Mouse (Mus musculus) erythroblast, embryonic 14.5 days (primary cell): Measurements from ENCODE around the gene Atg13. TPM values are rescaled to one million over a fixed set of nuclear protein-coding genes. Genes with fewer than 3 reads are reported as not detected.

Source experiments
- H3K27me3 ChIP-seq: 2 replicates; pipeline ENCODE4 v1.6.1; 2012; ENCODE audit warnings: inconsistent platforms; ENCODE audit not compliant: control insufficient read depth
- H3K36me3 ChIP-seq: 2 replicates; pipeline ENCODE4 v1.6.1; 2012; ENCODE audit warnings: mild to moderate bottlenecking, inconsistent platforms; ENCODE audit not compliant: control insufficient read depth
- H3K4me1 ChIP-seq: 2 replicates; pipeline ENCODE4 v1.6.1; 2012; ENCODE audit warnings: inconsistent platforms; ENCODE audit not compliant: control insufficient read depth
- H3K4me3 ChIP-seq: replicated peaks from 2 replicates; pipeline ENCODE3; 2012; ENCODE audit warnings: moderate library complexity, mild to moderate bottlenecking, inconsistent platforms
- H3K9me3 ChIP-seq: 2 replicates; pipeline ENCODE4 v1.6.1; 2012; ENCODE audit warnings: low read length, inconsistent platforms, mixed read lengths; ENCODE audit not compliant: control insufficient read depth
- GATA1 ChIP-seq: IDR thresholded peaks from 2 replicates; pipeline ENCODE4 v1.6.1; 2012; ENCODE audit warnings: low read length, inconsistent platforms, mixed read lengths
- TAL1 ChIP-seq: IDR thresholded peaks from 3 replicates; pipeline ENCODE4 v1.6.1; 2012; ENCODE audit warnings: low read length, inconsistent platforms, mixed read lengths
- polyA plus RNA-seq: library from polyadenylated mRNA; stranded (reverse); fragments of >175 nt; gene quantifications from 2 replicates; pipeline ENCODE4 v1.2.3, GENCODE M21; 2012

The Atg13 gene
- polyA plus RNA-seq, 1 experiment, result 3.5 TPM

GRCm38 (mm10) chr2:91644021-91644420, 66.4 kb downstream of the Atg13 start:
- H3K36me3 ChIP-seq, result peaks cover 59% of the 10 kb centered on the region
- no peak overlapping the region for H3K4me3 ChIP-seq
- H3K9me3 ChIP-seq, result 0 out of 2 replicates have a peak, but pooled peaks cover 2% of the 10 kb centered on the region
- TF ChIP-seq GATA1 (no peak), TAL1 (no peak)
- no peaks in the 10 kb centered on the region for H3K27me3 ChIP-seq
- H3K4me1 ChIP-seq, result peaks cover 65% of the 10 kb centered on the region

DNA sequence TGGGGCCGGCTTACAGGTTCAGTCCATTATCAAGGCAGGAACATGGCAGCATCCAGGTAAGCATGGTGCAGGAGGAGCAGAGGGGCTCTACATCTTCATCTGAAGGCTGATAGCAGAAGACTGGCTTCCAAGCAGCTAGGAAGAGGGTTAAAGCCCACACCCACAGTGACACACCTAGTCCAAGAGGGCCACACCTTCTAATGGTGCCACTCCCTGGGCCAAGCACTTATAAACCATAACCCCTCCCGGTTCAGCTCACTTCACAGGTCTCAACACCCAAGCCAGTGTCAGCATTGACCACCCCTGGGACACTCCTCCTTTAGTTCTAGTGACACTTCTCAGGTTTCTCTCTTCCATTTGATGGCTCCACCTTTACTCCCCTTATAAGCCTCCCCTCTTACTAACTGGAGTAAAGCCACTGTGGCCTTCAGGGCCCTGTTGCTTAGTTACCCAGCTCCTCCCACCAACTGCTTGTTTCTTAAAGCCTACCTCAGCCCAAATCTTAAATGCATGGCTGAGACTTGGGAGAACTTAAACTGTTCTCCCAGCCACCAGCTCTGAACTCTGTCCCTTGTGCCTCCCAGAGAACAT, 67.5 kb downstream of the Atg13 start:
- H3K27me3 ChIP-seq, result no peaks in the 10 kb centered on the region
- 0 out of 2 replicates have a peak, but pooled peaks cover 2% of the 10 kb centered on the region for H3K9me3 ChIP-seq
- H3K4me1 ChIP-seq, result peaks cover 55% of the 10 kb centered on the region
- H3K36me3 ChIP-seq, result peaks cover 57% of the 10 kb centered on the region
- TF ChIP-seq GATA1 (no peak), TAL1 (no peak)
- H3K4me3 ChIP-seq, result peak overlapping the region; percentile 20

DNA sequence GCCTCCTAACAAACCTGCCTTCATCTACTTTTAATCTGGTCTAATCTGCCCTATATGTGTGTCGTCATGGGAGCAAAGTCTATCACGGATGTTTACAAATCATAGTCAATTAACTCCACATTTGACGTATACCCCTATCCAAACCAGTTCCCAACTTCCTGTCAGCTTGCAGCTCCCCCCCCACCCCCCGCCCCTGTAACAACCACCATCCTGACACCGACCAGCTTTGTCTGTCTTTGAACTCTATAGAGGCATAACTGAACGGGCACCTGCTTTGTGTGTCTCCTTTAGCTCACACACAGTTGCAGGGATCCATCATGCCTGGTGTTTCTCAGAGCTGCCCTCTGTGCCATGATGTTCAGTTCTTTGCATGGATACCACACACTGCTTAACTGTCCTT, 71.4 kb downstream of the Atg13 start:
- no peak overlapping the region for H3K4me3 ChIP-seq
- no peaks in the 10 kb centered on the region for H3K27me3 ChIP-seq
- no peaks in the 10 kb centered on the region for H3K9me3 ChIP-seq
- peaks cover 17% of the 10 kb centered on the region for H3K36me3 ChIP-seq
- peaks cover 66% of the 10 kb centered on the region for H3K4me1 ChIP-seq
- TF ChIP-seq TAL1 (no peak), GATA1 (no peak)

- no peaks in the 10 kb centered on the region for H3K27me3 ChIP-seq
- peaks cover 49% of the 10 kb centered on the region for H3K4me1 ChIP-seq
Measured at GRCm38 (mm10) chr2:91636727-91637338, 73.5 kb downstream of the Atg13 start.

DNA sequence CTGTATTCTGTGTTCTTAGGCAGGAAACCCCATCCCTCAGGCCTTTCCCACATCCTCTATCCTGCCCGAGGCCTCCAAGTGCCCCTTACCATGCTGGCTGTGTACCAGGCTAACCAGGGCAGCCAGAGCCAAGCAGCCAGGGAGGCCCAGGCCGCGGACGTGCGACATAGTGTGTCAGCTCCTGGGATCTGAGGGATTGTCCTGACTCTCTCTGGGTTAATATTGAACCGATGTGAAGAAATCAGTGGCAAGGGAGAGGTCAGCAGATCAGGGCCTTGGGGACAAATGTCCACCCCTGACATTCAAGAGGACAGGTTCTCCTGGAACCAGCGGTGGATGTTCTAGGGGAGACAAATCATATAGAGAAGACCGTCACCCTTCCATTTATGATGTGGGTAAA, 74.1 kb downstream of the Atg13 start, which contains the start of gene F2:
TSS of gene F2 (minus strand) at position 186 of the 400 bp plus-strand sequence.
- Histone ChIP-seq H3K4me1 (peaks cover 45% of the 10 kb centered on the region), H3K9me3 (no peaks in the 10 kb centered on the region), H3K36me3 (peaks cover 2% of the 10 kb centered on the region; the same call in 1 of the 2 replicates), H3K4me3 (peak within 1 kb of the TSS; percentile 45), H3K27me3 (no peaks in the 10 kb centered on the region)
- TF ChIP-seq GATA1, result no peak
- no peak for TF ChIP-seq TAL1

More at GRCm38 (mm10) chr2:91636727-91637338, 73.5 kb downstream of the Atg13 start:
- H3K9me3 ChIP-seq, result no peaks in the 10 kb centered on the region
- TF ChIP-seq TAL1 (no peak), GATA1 (no peak)
- peaks cover 2% of the 10 kb centered on the region; the same call in 1 of the 2 replicates for H3K36me3 ChIP-seq
- no peak overlapping the region for H3K4me3 ChIP-seq

DNA sequence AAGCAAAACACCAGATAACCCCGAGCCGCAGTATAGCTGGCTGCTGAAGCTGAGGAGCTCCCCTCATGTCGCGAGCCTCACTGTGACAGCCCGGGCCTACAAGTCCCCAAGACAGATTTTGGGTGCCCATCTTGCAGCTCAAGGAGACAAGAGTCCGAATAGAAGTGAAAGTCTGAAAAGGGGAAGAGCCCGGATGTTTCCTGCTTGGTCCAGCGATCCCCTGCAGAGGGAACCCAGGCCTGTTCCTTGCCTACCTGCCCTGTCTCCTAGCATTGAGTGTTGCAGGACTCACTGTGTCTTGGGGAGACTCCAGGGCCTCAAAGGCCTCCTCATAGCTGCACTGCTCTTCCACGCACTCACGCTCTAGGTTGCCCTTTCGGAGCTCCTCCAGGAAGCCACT, 74.9 kb downstream of the Atg13 start:
- H3K4me1 ChIP-seq, result peaks cover 40% of the 10 kb centered on the region
- peak overlapping the region; percentile 45 for H3K4me3 ChIP-seq
- H3K9me3 ChIP-seq, result no peaks in the 10 kb centered on the region
- peaks cover 2% of the 10 kb centered on the region; the same call in 1 of the 2 replicates for H3K36me3 ChIP-seq
- H3K27me3 ChIP-seq, result no peaks in the 10 kb centered on the region
- no peak for TF ChIP-seq GATA1
- TF ChIP-seq TAL1, result no peak

DNA sequence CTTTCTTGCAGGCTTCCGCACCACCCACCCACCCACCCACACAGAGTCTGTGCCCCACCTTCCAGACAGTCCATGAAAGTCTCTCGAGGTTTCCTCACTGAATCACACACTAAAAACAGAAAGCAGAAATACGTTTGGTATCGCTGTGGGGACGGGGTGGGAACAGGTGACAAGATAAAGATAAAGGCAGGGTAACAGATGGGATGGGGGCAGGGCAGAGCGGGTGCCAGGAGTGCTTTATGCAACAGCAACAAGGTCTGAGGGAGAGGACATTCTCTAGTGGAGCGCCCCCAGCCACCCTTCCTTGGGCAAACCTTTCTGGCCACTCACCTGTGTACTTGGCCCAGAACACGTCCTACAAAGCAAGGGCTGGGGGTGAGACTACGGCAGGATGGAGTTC, 75.5 kb downstream of the Atg13 start:
- Histone ChIP-seq H3K4me1 (peaks cover 34% of the 10 kb centered on the region), H3K4me3 (peak overlapping the region; percentile 45), H3K9me3 (no peaks in the 10 kb centered on the region), H3K27me3 (no peaks in the 10 kb centered on the region), H3K36me3 (peaks cover 4% of the 10 kb centered on the region; the same call in 1 of the 2 replicates)
- TF ChIP-seq TAL1, result 0 out of 3 replicates have a peak, but pooled peaks have one; percentile 43
- TF ChIP-seq GATA1, result no peak

- H3K27me3 ChIP-seq, result no peaks in the 10 kb centered on the region
- H3K9me3 ChIP-seq, result no peaks in the 10 kb centered on the region
- H3K4me3 ChIP-seq, result no peak overlapping the region
- peaks cover 34% of the 10 kb centered on the region for H3K4me1 ChIP-seq
- TF ChIP-seq GATA1 (no peak), TAL1 (no peak)
- H3K36me3 ChIP-seq, result peaks cover 12% of the 10 kb centered on the region; the same call in 1 of the 2 replicates
Measured at GRCm38 (mm10) chr2:91633334-91633977, 76.9 kb downstream of the Atg13 start.

- H3K9me3 ChIP-seq, result no peaks in the 10 kb centered on the region
- H3K4me3 ChIP-seq, result no peak overlapping the region
- TF ChIP-seq TAL1 (no peak), GATA1 (no peak)
- peaks cover 16% of the 10 kb centered on the region; the same call in 1 of the 2 replicates for H3K36me3 ChIP-seq
- H3K4me1 ChIP-seq, result peaks cover 34% of the 10 kb centered on the region
- no peaks in the 10 kb centered on the region for H3K27me3 ChIP-seq
Measured at GRCm38 (mm10) chr2:91632316-91632715, 78.1 kb downstream of the Atg13 start.
